Mouse (Mus musculus) urinary bladder, postnatal 0 days (tissue): ENCODE results near the gene Gm7073. TPM values are rescaled to one million over a fixed set of nuclear protein-coding genes. Genes with fewer than 3 reads are reported as not detected.
A peak's percentile ranks its signal among the peaks of the same experiment; 100 is the strongest.

ENCODE experiments used
- microRNA counts: library from miRNA; unstranded; fragments of <30 nt; microRNA quantifications from one replicate; lab custom pipeline; 2016
- microRNA-seq: library from miRNA; unstranded; fragments of <30 nt; microRNA quantifications from one replicate; pipeline ENCODE4, GENCODE M21; 2016
- polyA plus RNA-seq: library from polyadenylated mRNA; unstranded; fragments of >200 nt; fragmentation: Nextera tagmentation; extraction: Ambion mirVana; gene quantifications from 2 replicates; pipeline ENCODE4 v1.2.1, GENCODE M21; 2015

The Gm7073 gene
- polyA plus RNA-seq = not detected in 2 replicates

GRCm38 (mm10) chrX:60539149-60539548 lies at the start of gene Gm7073:
TSS of gene Gm7073 (minus strand) at chrX:60539249.

MicroRNAs encoded within 50 kb of the gene (microRNA counts, 519-probe panel; counts per million panel counts)
- microRNA mmu-miR-505 (lab: Ali Mortazavi, UCI) = 2,076 counts per million, percentile 25 among the panel's probes with 10 or more counts

Small RNA genes lying within 50 kb of the gene (microRNA-seq; reads per million reads assigned to microRNA genes)
- gene Mir505 = 32.8 reads per million, percentile 34 among the genes with 10 or more reads in this experiment

Other genes with a start within 250 kb of the Gm7073 start
- 2.4 and 2.9 TPM in 2 replicates for gene Atp11c, start 53.4 kb upstream of the Gm7073 start, polyA plus RNA-seq